In the genomic region with DNA sequence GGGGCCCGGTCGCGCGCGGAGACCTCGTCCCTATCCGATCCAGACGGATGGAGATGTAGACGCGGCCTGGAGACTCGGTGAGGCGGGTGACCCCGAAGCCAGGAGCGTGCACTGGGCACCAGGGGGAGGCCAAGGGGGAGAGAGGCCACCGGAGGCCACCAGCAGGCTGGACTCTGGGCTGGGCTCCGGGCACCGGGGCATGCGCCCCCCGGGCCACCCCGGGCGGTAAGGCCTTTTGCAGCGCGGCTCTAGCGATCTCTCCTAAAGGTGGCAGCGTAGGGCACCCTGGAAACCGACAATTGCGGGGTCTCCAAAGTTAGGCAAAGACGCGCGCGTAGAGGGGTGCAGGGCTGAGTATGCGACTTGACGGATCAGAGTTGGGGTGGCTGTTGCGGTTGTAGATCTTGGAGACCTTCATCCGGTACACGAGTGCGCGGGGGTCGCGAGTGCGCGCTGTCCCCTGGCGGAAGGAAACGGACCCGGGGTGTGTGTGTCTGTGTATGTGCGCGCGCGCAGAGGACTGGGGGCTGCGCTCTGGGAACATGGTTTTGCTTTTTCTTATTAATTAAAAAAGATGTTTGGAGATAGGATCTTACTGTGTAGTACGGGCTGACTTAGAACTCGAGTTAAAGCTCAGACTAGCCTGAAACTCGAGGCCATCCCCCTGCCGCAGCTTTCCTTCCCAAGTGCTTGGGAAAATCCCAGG, we compare ENCODE assay signal across 8 mouse cellular contexts. TPM values are rescaled to one million over a fixed set of nuclear protein-coding genes. Genes with fewer than 3 reads are reported as not detected.
DNase-seq lines count a peak whose midpoint lies in the region; ATAC-seq and TF ChIP-seq lines count a peak whose summit lies in the region.

No protein-coding gene starts in this region.

- ATAC-seq in kidney, embryonic 14.5 days (ENCODE audit: low FRiP score, low TSS enrichment): peak; percentile 47
- peak; percentile 33 for ATAC-seq in liver, postnatal 0 days
- ATAC-seq in neural tube, embryonic 12.5 days (ENCODE audit: low FRiP score, low read depth): peak; percentile 55

- peak overlapping the region; percentile 74 for H3K4me3 ChIP-seq in kidney, embryonic 14.5 days (ENCODE audit: low read length)
- H3K4me3 ChIP-seq in liver, postnatal 0 days (ENCODE audit: low read depth, low read length): peak overlapping the region; percentile 86
- peak overlapping the region; percentile 97 for H3K4me3 ChIP-seq in neural tube, embryonic 12.5 days

- under 1% methylated on average over 52 of the region's 54 CpGs for WGBS in kidney, embryonic 14.5 days
- under 1% methylated on average over 53 of the region's 54 CpGs for WGBS in liver, postnatal 0 days (ENCODE audit: insufficient replicate concordance)
- under 1% methylated on average over 54 of the region's 54 CpGs for WGBS in neural tube, embryonic 12.5 days

- no peak for TF ChIP-seq EP300 in liver, postnatal 0 days (IDR thresholded peaks at IDR 0.05; ENCODE audit: low read depth)

- TF ChIP-seq CTCF in liver, postnatal 0 days (IDR thresholded peaks at IDR 0.05; ENCODE audit: low read depth): peak; percentile 36; the same call in 1 of the 2 replicates

- peak overlapping the region; percentile 83 for H3K9ac ChIP-seq in kidney, embryonic 14.5 days (ENCODE audit: low read depth, low read length)
- peak overlapping the region; percentile 85 for H3K9ac ChIP-seq in liver, postnatal 0 days (replicated peaks)
- H3K9ac ChIP-seq in neural tube, embryonic 12.5 days: peak overlapping the region; percentile 94

- H3K27me3 ChIP-seq in kidney, embryonic 14.5 days (ENCODE audit: control insufficient read depth, insufficient read depth, low read length): peaks cover 8% of the 10 kb centered on the region
- 0 out of 2 replicates have a peak, but pooled peaks cover 5% of the 10 kb centered on the region for H3K27me3 ChIP-seq in liver, postnatal 0 days (ENCODE audit: insufficient read depth, low read length)
- H3K27me3 ChIP-seq in neural tube, embryonic 12.5 days (replicated peaks): peaks cover 12% of the 10 kb centered on the region

- H3K4me2 ChIP-seq in kidney, embryonic 14.5 days (replicated peaks; ENCODE audit: low read depth, low read length): peak overlapping the region; percentile 88
- H3K4me2 ChIP-seq in liver, postnatal 0 days (ENCODE audit: low read depth, low read length): peak overlapping the region; percentile 97
- peak overlapping the region; percentile 93 for H3K4me2 ChIP-seq in neural tube, embryonic 12.5 days (replicated peaks)

- no peaks in the 10 kb centered on the region for H3K9me3 ChIP-seq in kidney, embryonic 14.5 days (ENCODE audit: control insufficient read depth, low read length)
- no peaks in the 10 kb centered on the region for H3K9me3 ChIP-seq in liver, postnatal 0 days (ENCODE audit: low read length)
- H3K9me3 ChIP-seq in neural tube, embryonic 12.5 days: no peaks in the 10 kb centered on the region

- peak; percentile 57 for DNase-seq in right cerebral cortex, adult 18-20 months
- no peak for DNase-seq in right cerebral cortex, postnatal 36 days (ENCODE audit: low spot score in 2 of 2)
- peak; percentile 73 for DNase-seq in cerebellum, adult 9-11 months
- peak; percentile 39 to 44 for DNase-seq in heart, adult 9 months (ENCODE audit: low spot score in 2 of 2)
- DNase-seq in liver, postnatal 0 days: peak; percentile 72
- peak; percentile 86 for DNase-seq in thymus, postnatal 25 days

- H3K36me3 ChIP-seq in kidney, embryonic 14.5 days (ENCODE audit: control insufficient read depth, insufficient read depth, low read length): peaks cover 19% of the 10 kb centered on the region
- peaks cover 16% of the 10 kb centered on the region for H3K36me3 ChIP-seq in liver, postnatal 0 days (replicated peaks; ENCODE audit: insufficient read depth, low read length)
- peaks cover 19% of the 10 kb centered on the region for H3K36me3 ChIP-seq in neural tube, embryonic 12.5 days

- peaks cover 33% of the 10 kb centered on the region for H3K4me1 ChIP-seq in kidney, embryonic 14.5 days (ENCODE audit: control insufficient read depth, insufficient read depth, low read length)
- H3K4me1 ChIP-seq in liver, postnatal 0 days (ENCODE audit: insufficient read depth): peaks cover 40% of the 10 kb centered on the region
- H3K4me1 ChIP-seq in neural tube, embryonic 12.5 days: peaks cover 44% of the 10 kb centered on the region

- peak overlapping the region; percentile 97 for H3K27ac ChIP-seq in kidney, embryonic 14.5 days (ENCODE audit: low read depth, low read length)
- H3K27ac ChIP-seq in liver, postnatal 0 days (ENCODE audit: low read depth): peak overlapping the region; percentile 95
- peak overlapping the region; percentile 85 for H3K27ac ChIP-seq in neural tube, embryonic 12.5 days

RNA-seq across cellular contexts. Expression of a gene that starts 0.6 kb away (rescaled TPM):
- polyA plus RNA-seq in kidney, embryonic 14.5 days (2014; fragmentation: Nextera tagmentation; extraction: Ambion mirVana): 12.0 and 12.3 TPM in 2 replicates
- 4.5 and 5.5 TPM in 2 replicates for polyA plus RNA-seq in liver, postnatal 0 days (2015; fragmentation: Nextera tagmentation; extraction: Ambion mirVana)
- 4.9 and 7.7 TPM in 2 replicates for polyA plus RNA-seq in neural tube, embryonic 12.5 days (2016; fragmentation: Nextera tagmentation; extraction: Ambion mirVana)

RNA-seq across cellular contexts. Expression of a gene that starts 6.5 kb away (rescaled TPM):
- polyA plus RNA-seq in kidney, embryonic 14.5 days (2014; fragmentation: Nextera tagmentation; extraction: Ambion mirVana): 102 and 137 TPM in 2 replicates
- polyA plus RNA-seq in liver, postnatal 0 days (2015; fragmentation: Nextera tagmentation; extraction: Ambion mirVana): 47.3 and 51.7 TPM in 2 replicates
- 185 and 186 TPM in 2 replicates for polyA plus RNA-seq in neural tube, embryonic 12.5 days (2016; fragmentation: Nextera tagmentation; extraction: Ambion mirVana)

RNA-seq across cellular contexts. Expression of a gene that starts 10.7 kb away (rescaled TPM):
- polyA plus RNA-seq in kidney, embryonic 14.5 days (2014; fragmentation: Nextera tagmentation; extraction: Ambion mirVana): 0.47 and 0.61 TPM in 2 replicates
- 0.18 and 0.34 TPM in 2 replicates for polyA plus RNA-seq in liver, postnatal 0 days (2015; fragmentation: Nextera tagmentation; extraction: Ambion mirVana)
- polyA plus RNA-seq in neural tube, embryonic 12.5 days (2016; fragmentation: Nextera tagmentation; extraction: Ambion mirVana): 1.1 and 1.3 TPM in 2 replicates

RNA-seq across cellular contexts. Expression of a gene that starts 16.8 kb away (rescaled TPM):
- polyA plus RNA-seq in kidney, embryonic 14.5 days (2014; fragmentation: Nextera tagmentation; extraction: Ambion mirVana): 4.6 and 10.8 TPM in 2 replicates
- polyA plus RNA-seq in liver, postnatal 0 days (2015; fragmentation: Nextera tagmentation; extraction: Ambion mirVana): 4.6 TPM in 1 of 2 replicates, not detected in the other
- 28.4 and 40.5 TPM in 2 replicates for polyA plus RNA-seq in neural tube, embryonic 12.5 days (2016; fragmentation: Nextera tagmentation; extraction: Ambion mirVana)

RNA-seq across cellular contexts. Expression of a gene that starts 18.8 kb away (rescaled TPM):
- polyA plus RNA-seq in kidney, embryonic 14.5 days (2014; fragmentation: Nextera tagmentation; extraction: Ambion mirVana): 48.0 and 61.2 TPM in 2 replicates
- polyA plus RNA-seq in liver, postnatal 0 days (2015; fragmentation: Nextera tagmentation; extraction: Ambion mirVana): 13.5 and 14.3 TPM in 2 replicates
- polyA plus RNA-seq in neural tube, embryonic 12.5 days (2016; fragmentation: Nextera tagmentation; extraction: Ambion mirVana): 60.5 and 62.6 TPM in 2 replicates

Comparison
In these comparisons a context has a peak if more than half of its experiments do, and no peak if none do; other contexts are left out.
1. DNase-seq: peak in right cerebral cortex, adult 18-20 months (single experiment), cerebellum, adult 9-11 months (single experiment), heart, adult 9 months (2 of 2), liver, postnatal 0 days (single experiment) and thymus, postnatal 25 days (single experiment); none in right cerebral cortex, postnatal 36 days (0 of 2).
2. Peak in every context shown above with its lines, with median percentiles within 50 percentile points of each other: ATAC-seq, H3K27ac ChIP-seq, H3K4me2 ChIP-seq, H3K4me3 ChIP-seq and H3K9ac ChIP-seq.